Mouse (Mus musculus): ENCODE measurements around the gene Actl11. TPM values are rescaled to one million over a fixed set of nuclear protein-coding genes. Genes with fewer than 3 reads are reported as not detected.
A peak's percentile ranks its signal among the peaks of the same experiment; 100 is the strongest.

The Actl11 gene
- not detected in 2 replicates for polyA plus RNA-seq (2016; fragmentation: Nextera tagmentation; extraction: Ambion mirVana)

GRCm38 (mm10) chr9:107928169-107928568 lies at the start of gene Actl11:
Actl11 (plus strand) TSS chr9:107928469.
- Histone ChIP-seq H3K36me3 (no peaks in the 10 kb centered on the region), H3K27me3 (ENCODE audit: low read depth, poor library complexity, severe bottlenecking) (no peaks in the 10 kb centered on the region), H3K4me3 (no peak within 1 kb of the TSS), H3K9me3 (replicated peaks) (no peaks in the 10 kb centered on the region), H3K27ac (no peak within 1 kb of the TSS), H3K4me1 (peaks cover 28% of the 10 kb centered on the region)
- DNase-seq (ENCODE audit: low spot score) = no peak
- WGBS = 89% methylated on average over 3 of the region's 3 CpGs

DNA sequence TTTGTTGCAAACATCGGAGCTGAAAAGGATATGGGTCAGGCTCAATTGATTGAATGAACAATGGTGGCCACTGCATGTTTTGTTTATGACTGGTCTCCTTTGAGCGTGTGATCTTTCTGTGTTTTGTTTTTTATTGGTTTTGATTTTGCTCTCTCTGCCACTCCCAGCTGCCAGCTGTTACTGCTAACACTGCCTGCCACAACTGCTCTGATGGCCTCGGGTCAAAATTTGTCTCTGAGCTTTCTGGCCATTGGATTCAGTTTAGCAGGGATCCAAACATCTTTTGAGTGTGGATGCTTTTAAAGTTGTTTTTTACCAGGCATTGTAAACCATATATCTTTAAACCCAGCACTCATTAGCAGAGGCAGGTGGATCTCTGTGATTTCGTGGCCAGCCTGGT lies 47.9 kb upstream of the Actl11 start:
- no peak overlapping the region for H3K4me3 ChIP-seq
- no peaks in the 10 kb centered on the region for H3K36me3 ChIP-seq
- WGBS = 74% methylated on average over 4 of the region's 4 CpGs
- no peaks in the 10 kb centered on the region for H3K9me3 ChIP-seq (replicated peaks)
- H3K27me3 ChIP-seq (ENCODE audit: low read depth, poor library complexity, severe bottlenecking) = no peaks in the 10 kb centered on the region
- no peaks in the 10 kb centered on the region for H3K4me1 ChIP-seq
- H3K27ac ChIP-seq = no peak overlapping the region
- DNase-seq (ENCODE audit: low spot score) = no peak

DNA sequence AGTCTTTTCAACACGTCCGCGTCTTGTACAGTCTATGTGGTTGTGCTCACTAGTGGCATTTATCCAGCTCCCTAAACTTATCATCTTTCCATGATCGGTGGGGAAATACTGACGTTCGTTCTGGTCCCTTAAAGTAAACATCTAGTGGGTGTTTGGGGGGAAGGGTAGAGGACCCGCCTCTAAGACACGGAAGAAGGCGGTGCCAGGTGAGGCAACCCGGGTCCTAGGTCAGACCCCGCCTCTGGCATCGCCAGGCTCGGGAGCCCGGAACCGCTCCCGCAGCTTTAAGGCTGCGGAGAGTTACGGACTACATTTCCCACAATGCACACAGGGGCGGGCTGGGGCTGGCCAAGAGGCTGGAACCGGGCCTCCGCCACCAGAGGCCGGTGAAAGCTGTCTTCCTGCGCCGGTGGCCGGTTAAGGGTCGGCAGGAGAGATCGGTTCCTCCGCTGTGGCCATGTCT lies 40.4 kb upstream of the Actl11 start, which contains the start of gene Mon1a:
TSS of gene Mon1a (plus strand) at position 348 of the 463 bp plus-strand sequence.
- Histone ChIP-seq H3K4me1 (peaks cover 16% of the 10 kb centered on the region), H3K36me3 (peaks cover 2% of the 10 kb centered on the region; the same call in 1 of the 2 replicates), H3K27me3 (ENCODE audit: low read depth, poor library complexity, severe bottlenecking) (peaks cover 18% of the 10 kb centered on the region), H3K27ac (peak within 1 kb of the TSS; percentile 73), H3K9me3 (replicated peaks) (no peaks in the 10 kb centered on the region), H3K4me3 (peak within 1 kb of the TSS; percentile 66)
- WGBS = under 1% methylated on average over 28 of the region's 28 CpGs
- DNase-seq (ENCODE audit: low spot score) = peak; percentile 88

GRCm38 (mm10) chr9:107888267-107888850 lies 39.9 kb upstream of the Actl11 start:
- peak overlapping the region; percentile 66 for H3K4me3 ChIP-seq
- H3K9me3 ChIP-seq (replicated peaks) = no peaks in the 10 kb centered on the region
- H3K4me1 ChIP-seq = peaks cover 16% of the 10 kb centered on the region
- no peak for DNase-seq (ENCODE audit: low spot score)
- peak overlapping the region; percentile 73 for H3K27ac ChIP-seq
- H3K36me3 ChIP-seq = peaks cover 2% of the 10 kb centered on the region; the same call in 1 of the 2 replicates
- peaks cover 18% of the 10 kb centered on the region for H3K27me3 ChIP-seq (ENCODE audit: low read depth, poor library complexity, severe bottlenecking)
- WGBS = under 1% methylated on average over 18 of the region's 18 CpGs

DNA sequence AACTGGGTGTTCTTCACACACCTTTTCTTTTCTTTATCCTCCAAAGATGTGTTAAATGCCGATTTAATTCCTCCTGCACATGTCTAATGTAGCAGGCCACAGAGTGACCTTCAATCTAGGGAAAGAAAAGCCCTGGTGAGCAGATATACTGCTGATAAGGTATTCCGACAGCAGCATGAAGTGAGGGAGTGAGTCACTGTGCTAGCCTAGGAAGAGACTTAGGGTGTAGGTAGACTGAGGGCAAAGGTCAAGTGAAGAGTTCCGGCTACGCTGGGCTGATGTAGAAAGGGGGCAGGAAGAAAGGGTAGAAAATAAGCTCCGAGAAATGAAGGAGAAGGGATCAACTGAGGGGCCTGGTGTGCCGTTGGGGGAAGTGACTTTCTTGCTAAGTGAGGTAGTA lies 38.0 kb upstream of the Actl11 start:
- Histone ChIP-seq H3K27ac (no peak overlapping the region), H3K4me3 (no peak overlapping the region), H3K36me3 (peaks cover 2% of the 10 kb centered on the region; the same call in 1 of the 2 replicates), H3K4me1 (peaks cover 16% of the 10 kb centered on the region), H3K27me3 (ENCODE audit: low read depth, poor library complexity, severe bottlenecking) (peaks cover 18% of the 10 kb centered on the region), H3K9me3 (replicated peaks) (no peaks in the 10 kb centered on the region)
- DNase-seq (ENCODE audit: low spot score) = no peak
- WGBS = 85% methylated on average over 6 of the region's 6 CpGs

DNA sequence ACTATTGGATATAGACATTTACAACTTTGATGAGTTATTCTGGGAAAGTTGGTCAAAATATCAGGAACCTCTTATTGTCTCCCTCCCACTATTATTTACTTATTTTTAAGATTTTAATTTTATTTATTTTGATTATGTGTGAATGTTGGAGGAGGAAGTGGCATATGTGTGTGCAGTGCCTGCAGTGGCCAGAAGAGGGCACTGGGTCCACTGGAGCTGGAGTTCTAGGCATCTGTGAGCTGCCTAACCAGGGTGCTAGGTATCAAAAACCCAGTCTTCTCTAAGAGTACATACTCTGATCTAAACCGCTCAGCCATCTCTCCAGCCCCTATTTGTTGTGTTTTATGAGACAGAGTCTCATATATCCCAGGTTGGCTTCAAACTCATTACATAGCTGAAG lies 37.2 kb upstream of the Actl11 start:
- H3K27ac ChIP-seq = no peak overlapping the region
- peaks cover 13% of the 10 kb centered on the region for H3K27me3 ChIP-seq (ENCODE audit: low read depth, poor library complexity, severe bottlenecking)
- H3K4me3 ChIP-seq = no peak overlapping the region
- peaks cover 2% of the 10 kb centered on the region; the same call in 1 of the 2 replicates for H3K36me3 ChIP-seq
- 97% methylated on average over 1 of the region's 1 CpGs for WGBS
- H3K9me3 ChIP-seq (replicated peaks) = no peaks in the 10 kb centered on the region
- no peak for DNase-seq (ENCODE audit: low spot score)
- H3K4me1 ChIP-seq = peaks cover 16% of the 10 kb centered on the region

DNA sequence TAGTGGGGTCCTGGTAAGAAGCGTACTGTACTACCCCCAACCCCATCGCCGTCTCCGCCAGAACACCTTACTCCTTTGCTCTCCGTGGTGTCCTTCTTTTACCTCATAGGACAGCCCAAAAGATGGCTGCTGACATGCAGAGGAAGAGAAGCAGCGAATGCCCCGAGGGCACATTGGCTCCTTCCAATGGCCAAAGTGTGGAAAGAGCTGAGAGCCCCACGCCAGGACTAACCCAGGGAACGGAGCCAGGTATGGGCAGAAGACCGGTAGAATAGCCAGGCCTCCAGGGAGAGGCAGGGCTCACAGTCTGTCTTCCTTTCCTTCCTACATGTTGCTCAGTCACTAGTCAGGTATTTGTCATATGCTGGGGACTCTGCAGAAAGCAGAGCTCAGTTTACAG lies 29.7 kb upstream of the Actl11 start:
- 82% methylated on average over 10 of the region's 10 CpGs for whole genome bisulfite sequencing
- no peak for DNase-seq (ENCODE audit: low spot score)
- Histone ChIP-seq H3K4me3 (no peak overlapping the region), H3K27ac (no peak overlapping the region), H3K27me3 (ENCODE audit: low read depth, poor library complexity, severe bottlenecking) (peaks cover 37% of the 10 kb centered on the region), H3K36me3 (peaks cover 10% of the 10 kb centered on the region), H3K4me1 (peaks cover 20% of the 10 kb centered on the region), H3K9me3 (replicated peaks) (no peaks in the 10 kb centered on the region)

GRCm38 (mm10) chr9:107899855-107900254 lies 28.4 kb upstream of the Actl11 start:
- Histone ChIP-seq H3K27ac (no peak overlapping the region), H3K9me3 (replicated peaks) (no peaks in the 10 kb centered on the region), H3K4me1 (peaks cover 20% of the 10 kb centered on the region), H3K36me3 (peaks cover 10% of the 10 kb centered on the region), H3K4me3 (no peak overlapping the region), H3K27me3 (ENCODE audit: low read depth, poor library complexity, severe bottlenecking) (peaks cover 37% of the 10 kb centered on the region)
- no peak for DNase-seq (ENCODE audit: low spot score)
- WGBS = 76% methylated on average over 12 of the region's 12 CpGs

DNA sequence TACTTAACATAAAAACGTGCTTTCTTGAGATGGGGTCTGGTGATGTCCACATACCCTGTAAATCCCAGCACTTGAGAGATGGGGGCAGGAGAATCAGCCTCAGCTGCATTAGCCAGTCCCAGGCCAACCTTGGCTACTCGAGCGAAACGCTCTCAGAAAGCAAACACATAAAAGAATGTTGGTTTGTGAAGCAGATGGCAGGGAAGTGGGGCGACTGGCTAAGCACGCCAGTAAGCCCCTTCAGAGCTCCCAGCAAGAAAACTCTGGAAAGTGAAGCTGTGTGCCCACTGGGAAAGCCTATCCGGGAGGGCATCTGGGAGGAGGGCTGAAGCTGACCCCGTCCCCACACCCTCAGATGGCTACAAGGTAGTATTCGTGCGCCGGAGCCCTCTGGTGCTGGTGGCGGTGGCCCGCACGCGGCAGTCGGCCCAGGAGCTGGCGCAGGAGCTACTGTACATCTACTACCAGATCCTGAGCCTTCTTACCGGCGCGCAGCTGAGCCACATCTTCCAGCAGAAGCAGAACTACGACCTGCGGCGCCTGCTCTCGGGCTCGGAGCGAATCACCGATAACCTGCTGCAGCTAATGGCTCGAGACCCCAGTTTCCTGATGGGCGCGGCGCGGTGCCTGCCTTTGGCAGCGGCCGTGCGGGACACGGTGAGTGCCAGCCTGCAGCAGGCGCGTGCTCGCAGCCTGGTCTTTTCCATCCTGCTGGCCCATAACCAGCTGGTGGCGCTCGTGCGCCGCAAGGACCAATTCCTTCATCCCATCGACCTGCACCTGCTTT lies 27.2 kb upstream of the Actl11 start:
- peaks cover 37% of the 10 kb centered on the region for H3K27me3 ChIP-seq (ENCODE audit: low read depth, poor library complexity, severe bottlenecking)
- H3K4me1 ChIP-seq = peaks cover 23% of the 10 kb centered on the region
- peak overlapping the region; percentile 4; the same call in 1 of the 2 replicates for H3K27ac ChIP-seq
- H3K9me3 ChIP-seq (replicated peaks) = no peaks in the 10 kb centered on the region
- H3K4me3 ChIP-seq = peak overlapping the region; percentile 54
- H3K36me3 ChIP-seq = peaks cover 10% of the 10 kb centered on the region
- DNase-seq (ENCODE audit: low spot score) = peak; percentile 85
- WGBS = 4% methylated on average over 44 of the region's 44 CpGs

GRCm38 (mm10) chr9:107901627-107901914 lies 26.7 kb upstream of the Actl11 start:
- Histone ChIP-seq H3K27me3 (ENCODE audit: low read depth, poor library complexity, severe bottlenecking) (peaks cover 37% of the 10 kb centered on the region), H3K9me3 (replicated peaks) (no peaks in the 10 kb centered on the region), H3K27ac (no peak overlapping the region; the same call in 1 of the 2 replicates), H3K4me1 (peaks cover 29% of the 10 kb centered on the region), H3K4me3 (peak overlapping the region; percentile 54), H3K36me3 (peaks cover 10% of the 10 kb centered on the region)
- WGBS = 13% methylated on average over 17 of the region's 17 CpGs
- no peak for DNase-seq (ENCODE audit: low spot score)

DNA sequence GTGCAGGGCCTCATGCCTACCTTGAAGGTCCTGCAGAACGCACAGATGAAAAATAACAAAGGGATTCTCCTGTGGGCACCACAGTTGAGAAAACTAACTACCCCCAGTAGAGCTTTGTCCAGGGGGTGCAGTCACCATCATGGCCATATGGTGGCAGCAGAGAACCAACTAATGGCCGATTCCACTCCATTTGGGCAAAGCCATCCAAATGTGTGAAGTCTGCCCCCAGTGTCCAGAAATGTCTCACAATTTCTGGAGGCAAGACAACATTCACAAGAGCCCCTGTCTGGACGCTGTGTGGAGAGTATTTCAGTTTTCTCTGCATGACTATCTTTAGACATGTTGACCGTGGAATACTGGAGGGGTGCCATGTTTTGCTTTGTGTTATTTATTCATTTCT lies 23.5 kb upstream of the Actl11 start:
- no peaks in the 10 kb centered on the region for H3K9me3 ChIP-seq (replicated peaks)
- no peak overlapping the region for H3K27ac ChIP-seq
- peaks cover 56% of the 10 kb centered on the region for H3K27me3 ChIP-seq (ENCODE audit: low read depth, poor library complexity, severe bottlenecking)
- WGBS = 9% methylated on average over 4 of the region's 4 CpGs
- no peak overlapping the region for H3K4me3 ChIP-seq
- peaks cover 56% of the 10 kb centered on the region for H3K4me1 ChIP-seq
- peaks cover 7% of the 10 kb centered on the region for H3K36me3 ChIP-seq
- peak; percentile 92 for DNase-seq (ENCODE audit: low spot score)

- peak; percentile 84 for DNase-seq (ENCODE audit: low spot score)
- 21% methylated on average over 19 of the region's 19 CpGs for WGBS
- no peaks in the 10 kb centered on the region for H3K36me3 ChIP-seq
- H3K9me3 ChIP-seq (replicated peaks) = no peaks in the 10 kb centered on the region
- peaks cover 39% of the 10 kb centered on the region for H3K27me3 ChIP-seq (ENCODE audit: low read depth, poor library complexity, severe bottlenecking)
- peak within 1 kb of the TSS; percentile 75 for H3K27ac ChIP-seq
- peak within 1 kb of the TSS; percentile 50 for H3K4me3 ChIP-seq
- peaks cover 43% of the 10 kb centered on the region for H3K4me1 ChIP-seq
Observed at GRCm38 (mm10) chr9:107906252-107906966, 21.9 kb upstream of the Actl11 start, which contains the start of gene Mst1r. Mst1r (plus strand) TSS chr9:107906873.

Data from limb, embryonic 10.5 days (tissue).